Mouse (Mus musculus) activated CD4-positive, CD25-positive, alpha-beta regulatory T cell, adult 9 weeks (primary cell): Measurements from ENCODE around the gene Taco1. TPM values are rescaled to one million over a fixed set of nuclear protein-coding genes. Genes with fewer than 3 reads are reported as not detected.

Experiments used
- polyA plus RNA-seq: library from polyadenylated mRNA; unstranded; fragments of 100-300 nt; shearing (Covaris generic); gene quantifications from one replicate; pipeline ENCODE4 v1.2.1, GENCODE M21; 2017

Gene Taco1
- polyA plus RNA-seq, result 17.1 TPM

GRCm38 (mm10) chr11:106065923-106066571 is at the start of gene Taco1:
Gene Taco1, plus strand, starts transcription at chr11:106066061.

GRCm38 (mm10) chr11:106036548-106037417 is 29.1 kb upstream of the Taco1 start, which contains the start of gene Dcaf7:
Gene Dcaf7, plus strand, starts transcription at chr11:106036872.

GRCm38 (mm10) chr11:106083708-106084701 is 18.1 kb downstream of the Taco1 start, which contains the start of gene Map3k3:
Gene Map3k3, plus strand, starts transcription at chr11:106084613.

Other genes starting within 250 kb of the Taco1 start
- 1.4 TPM for gene Cyb561, start 112.7 kb upstream of the Taco1 start, polyA plus RNA-seq
- gene Ace, start 98.1 kb upstream of the Taco1 start, polyA plus RNA-seq, result not detected
- not detected for gene Ace3, start 71.4 kb upstream of the Taco1 start, polyA plus RNA-seq
- gene Kcnh6, start 57.9 kb upstream of the Taco1 start, polyA plus RNA-seq, result 0.21 TPM
- 109 TPM for gene Dcaf7, start 29.2 kb upstream of the Taco1 start, polyA plus RNA-seq
- 11.7 TPM for gene Map3k3, start 18.6 kb downstream of the Taco1 start, polyA plus RNA-seq
- 1.0 TPM for gene Gm10840, start 94.8 kb downstream of the Taco1 start, polyA plus RNA-seq
- 842 TPM for gene Limd2, start 94.8 kb downstream of the Taco1 start, polyA plus RNA-seq
- gene Strada, start 136.1 kb downstream of the Taco1 start, polyA plus RNA-seq, result 35.7 TPM
- 123 TPM for gene Ccdc47, start 150.3 kb downstream of the Taco1 start, polyA plus RNA-seq
- 74.9 TPM for gene Ddx42, start 150.9 kb downstream of the Taco1 start, polyA plus RNA-seq
- gene Ftsj3, start 190.0 kb downstream of the Taco1 start, polyA plus RNA-seq, result 76.7 TPM
- gene Psmc5, start 190.1 kb downstream of the Taco1 start, polyA plus RNA-seq, result 195 TPM
- gene Smarcd2, start 206.9 kb downstream of the Taco1 start, polyA plus RNA-seq, result 12.8 TPM
- 0.33 TPM for gene Tcam1, start 210.6 kb downstream of the Taco1 start, polyA plus RNA-seq
- not detected for gene Gh, start 235.8 kb downstream of the Taco1 start, polyA plus RNA-seq
- 48.7 TPM for gene Cd79b, start 248.7 kb downstream of the Taco1 start, polyA plus RNA-seq